Mouse (Mus musculus): ENCODE data around the gene Keg1. TPM values are rescaled to one million over a fixed set of nuclear protein-coding genes. Genes with fewer than 3 reads are reported as not detected.

Keg1 gene
- polyA plus RNA-seq, 1 experiment from 2014 or later: not detected

Other genes starting within 250 kb of the Keg1 start
- gene Mpeg1, start 235.0 kb upstream of the Keg1 start, polyA plus RNA-seq (2015; fragmentation: Nextera tagmentation; extraction: Ambion mirVana): 0.62 and 0.73 TPM in 2 replicates
- gene Dtx4, start 194.3 kb upstream of the Keg1 start, polyA plus RNA-seq (2015; fragmentation: Nextera tagmentation; extraction: Ambion mirVana): 43.3 and 43.4 TPM in 2 replicates
- 5.0 and 6.0 TPM in 2 replicates for gene Fam111a, start 150.0 kb upstream of the Keg1 start, polyA plus RNA-seq (2015; fragmentation: Nextera tagmentation; extraction: Ambion mirVana)
- gene Gm4952, start 95.8 kb upstream of the Keg1 start, polyA plus RNA-seq (2015; fragmentation: Nextera tagmentation; extraction: Ambion mirVana): 0.14 TPM in 1 of 2 replicates, not detected in the other
- not detected in 2 replicates for gene Glyat, start 62.5 kb upstream of the Keg1 start, polyA plus RNA-seq (2015; fragmentation: Nextera tagmentation; extraction: Ambion mirVana)
- gene Olfr1442, start 25.3 kb upstream of the Keg1 start, polyA plus RNA-seq (2015; fragmentation: Nextera tagmentation; extraction: Ambion mirVana): not detected in 2 replicates
- gene Olfr1443, start 17.7 kb upstream of the Keg1 start, polyA plus RNA-seq (2015; fragmentation: Nextera tagmentation; extraction: Ambion mirVana): not detected in 2 replicates
- gene Cntf, start 69.8 kb downstream of the Keg1 start, polyA plus RNA-seq (2015; fragmentation: Nextera tagmentation; extraction: Ambion mirVana): 1.1 and 1.4 TPM in 2 replicates
- gene Zfp91, start 100.3 kb downstream of the Keg1 start, polyA plus RNA-seq (2015; fragmentation: Nextera tagmentation; extraction: Ambion mirVana): 13.5 and 13.8 TPM in 2 replicates
- gene Lpxn, start 100.4 kb downstream of the Keg1 start, polyA plus RNA-seq (2015; fragmentation: Nextera tagmentation; extraction: Ambion mirVana): 1.0 TPM in 2 replicates
- gene Gm5244, start 150.9 kb downstream of the Keg1 start, polyA plus RNA-seq (2015; fragmentation: Nextera tagmentation; extraction: Ambion mirVana): not detected in 2 replicates
- not detected in 2 replicates for gene Olfr1444, start 161.5 kb downstream of the Keg1 start, polyA plus RNA-seq (2015; fragmentation: Nextera tagmentation; extraction: Ambion mirVana)
- not detected in 2 replicates for gene Olfr1445, start 188.1 kb downstream of the Keg1 start, polyA plus RNA-seq (2015; fragmentation: Nextera tagmentation; extraction: Ambion mirVana)
- not detected in 2 replicates for gene Olfr1446, start 197.7 kb downstream of the Keg1 start, polyA plus RNA-seq (2015; fragmentation: Nextera tagmentation; extraction: Ambion mirVana)
- not detected in 2 replicates for gene Olfr1447, start 208.0 kb downstream of the Keg1 start, polyA plus RNA-seq (2015; fragmentation: Nextera tagmentation; extraction: Ambion mirVana)
- not detected in 2 replicates for gene Olfr1448, start 228.6 kb downstream of the Keg1 start, polyA plus RNA-seq (2015; fragmentation: Nextera tagmentation; extraction: Ambion mirVana)
- gene Olfr1449, start 235.1 kb downstream of the Keg1 start, polyA plus RNA-seq (2015; fragmentation: Nextera tagmentation; extraction: Ambion mirVana): not detected in 2 replicates

All from midbrain, embryonic 15.5 days (tissue).